Mouse (Mus musculus) kidney, embryonic 15.5 days (tissue): ENCODE results near the gene Klhl13. TPM values are rescaled to one million over a fixed set of nuclear protein-coding genes. Genes with fewer than 3 reads are reported as not detected.

Experiments
- ATAC-seq: fragments of 200-750 bp; cut with Nextera tagmentation; replicated peaks from 2 replicates; pipeline ENCODE4 v1.8.0; 2017; ENCODE audit warnings: moderate TSS enrichment; ENCODE audit not compliant: low FRiP score
- H3K27ac ChIP-seq: fragments of 300-500 bp; sonication (generic); 2 replicates; pipeline ENCODE4 v1.5.1; 2015; ENCODE audit warnings: mild to moderate bottlenecking, inconsistent platforms
- H3K27me3 ChIP-seq: fragments of 300-500 bp; sonication (generic); 2 replicates; pipeline ENCODE4 v1.6.1; 2015; ENCODE audit warnings: inconsistent platforms
- H3K36me3 ChIP-seq: fragments of 300-500 bp; sonication (generic); 2 replicates; pipeline ENCODE4 v1.6.1; 2015; ENCODE audit warnings: inconsistent platforms
- H3K4me1 ChIP-seq: fragments of 300-500 bp; sonication (generic); 2 replicates; pipeline ENCODE4 v1.6.1; 2015; ENCODE audit warnings: inconsistent platforms
- H3K4me2 ChIP-seq: fragments of 300-500 bp; sonication (generic); 2 replicates; pipeline ENCODE4 v1.6.1; 2015; ENCODE audit warnings: moderate library complexity, mild to moderate bottlenecking, inconsistent platforms
- H3K4me3 ChIP-seq: fragments of 300-500 bp; sonication (generic); replicated peaks from 2 replicates; pipeline ENCODE4 v1.5.1; 2015; ENCODE audit warnings: mild to moderate bottlenecking, inconsistent platforms
- H3K9ac ChIP-seq: fragments of 300-500 bp; sonication (generic); 2 replicates; pipeline ENCODE4 v1.6.1; 2015; ENCODE audit warnings: mild to moderate bottlenecking, inconsistent platforms
- H3K9me3 ChIP-seq: fragments of 300-500 bp; sonication (generic); replicated peaks from 2 replicates; pipeline ENCODE4 v1.6.1; 2016; ENCODE audit warnings: inconsistent platforms
- WGBS: fragments of 180-500 bp; shearing (Covaris S2); methylation state at CpG from one replicate; pipeline ENCODE4 v1.1.7; 2015; ENCODE audit warnings: mixed read lengths; 5-methylcytosine and 5-hydroxymethylcytosine counted together
- polyA plus RNA-seq: library from polyadenylated mRNA; unstranded; fragments of >200 nt; fragmentation: Nextera tagmentation; extraction: Ambion mirVana; gene quantifications from 2 replicates; pipeline ENCODE4 v1.2.1, GENCODE M21; 2015

Gene Klhl13
- polyA plus RNA-seq: 46.9 and 49.2 TPM in 2 replicates

GRCm38 (mm10) chrX:23364514-23365381 lies at the start of gene Klhl13:
Gene Klhl13, minus strand, starts transcription at chrX:23365082.
- peak within 1 kb of the TSS; percentile 77 for H3K27ac ChIP-seq
- 10% methylated on average over 45 of the region's 45 CpGs for WGBS

GRCm38 (mm10) chrX:23409296-23410149 lies 44.6 kb upstream of the Klhl13 start:
- H3K27ac ChIP-seq: no peak overlapping the region
- no peaks in the 10 kb centered on the region for H3K36me3 ChIP-seq
- WGBS: 58% methylated on average over 4 of the region's 4 CpGs
- no peaks in the 10 kb centered on the region for H3K4me1 ChIP-seq
- H3K9me3 ChIP-seq: no peaks in the 10 kb centered on the region
- no peak overlapping the region for H3K9ac ChIP-seq
- no peak for ATAC-seq
- no peak overlapping the region for H3K4me3 ChIP-seq
- no peak overlapping the region for H3K4me2 ChIP-seq
- H3K27me3 ChIP-seq: no peaks in the 10 kb centered on the region

More at GRCm38 (mm10) chrX:23364514-23365381, at the start of gene Klhl13:
- peak; percentile 96 for ATAC-seq
- no peaks in the 10 kb centered on the region for H3K27me3 ChIP-seq
- no peaks in the 10 kb centered on the region for H3K36me3 ChIP-seq
- no peaks in the 10 kb centered on the region for H3K4me1 ChIP-seq
- peak within 1 kb of the TSS; percentile 56 for H3K4me3 ChIP-seq
- H3K9me3 ChIP-seq: no peaks in the 10 kb centered on the region
- H3K9ac ChIP-seq: peak within 1 kb of the TSS; percentile 42
- peak within 1 kb of the TSS; percentile 58 for H3K4me2 ChIP-seq

GRCm38 (mm10) chrX:23388716-23389115 lies 23.8 kb upstream of the Klhl13 start:
- Histone ChIP-seq H3K4me1 (no peaks in the 10 kb centered on the region), H3K27ac (no peak overlapping the region), H3K9me3 (no peaks in the 10 kb centered on the region), H3K9ac (no peak overlapping the region), H3K4me3 (no peak overlapping the region), H3K4me2 (no peak overlapping the region), H3K36me3 (no peaks in the 10 kb centered on the region), H3K27me3 (no peaks in the 10 kb centered on the region)
- 71% methylated on average over 4 of the region's 4 CpGs for WGBS
- ATAC-seq: no peak

- WGBS: 73% methylated on average over 6 of the region's 6 CpGs
- Histone ChIP-seq H3K4me1 (no peaks in the 10 kb centered on the region), H3K36me3 (no peaks in the 10 kb centered on the region), H3K4me3 (peak overlapping the region; percentile 56), H3K27me3 (no peaks in the 10 kb centered on the region), H3K27ac (no peak overlapping the region), H3K9ac (no peak overlapping the region), H3K9me3 (no peaks in the 10 kb centered on the region; the same call in 1 of the 2 replicates), H3K4me2 (peak overlapping the region; percentile 58)
- no peak for ATAC-seq
Measured at GRCm38 (mm10) chrX:23363441-23363840, 1.4 kb downstream of the Klhl13 start.

GRCm38 (mm10) chrX:23360446-23360845 lies 4.4 kb downstream of the Klhl13 start:
- Histone ChIP-seq H3K9me3 (no peaks in the 10 kb centered on the region; the same call in 1 of the 2 replicates), H3K27me3 (no peaks in the 10 kb centered on the region), H3K4me2 (no peak overlapping the region), H3K4me3 (no peak overlapping the region), H3K4me1 (no peaks in the 10 kb centered on the region), H3K9ac (no peak overlapping the region), H3K36me3 (no peaks in the 10 kb centered on the region), H3K27ac (no peak overlapping the region)
- no peak for ATAC-seq
- WGBS: 90% methylated on average over 3 of the region's 3 CpGs

GRCm38 (mm10) chrX:23350083-23350482 lies 14.8 kb downstream of the Klhl13 start:
- Histone ChIP-seq H3K27ac (no peak overlapping the region), H3K27me3 (no peaks in the 10 kb centered on the region), H3K36me3 (no peaks in the 10 kb centered on the region), H3K4me2 (no peak overlapping the region), H3K4me1 (no peaks in the 10 kb centered on the region), H3K9me3 (no peaks in the 10 kb centered on the region), H3K9ac (no peak overlapping the region), H3K4me3 (no peak overlapping the region)
- WGBS: 84% methylated on average over 1 of the region's 1 CpGs
- no peak for ATAC-seq

- no peak overlapping the region for H3K4me2 ChIP-seq
- H3K4me1 ChIP-seq: no peaks in the 10 kb centered on the region
- no peak for ATAC-seq
- no peaks in the 10 kb centered on the region for H3K9me3 ChIP-seq
- H3K36me3 ChIP-seq: no peaks in the 10 kb centered on the region
- 50% methylated on average over 1 of the region's 1 CpGs for WGBS
- no peak overlapping the region for H3K4me3 ChIP-seq
- no peaks in the 10 kb centered on the region for H3K27me3 ChIP-seq
- H3K9ac ChIP-seq: no peak overlapping the region
- no peak overlapping the region for H3K27ac ChIP-seq
Measured at GRCm38 (mm10) chrX:23328116-23328515, 36.8 kb downstream of the Klhl13 start.

- H3K9ac ChIP-seq: no peak overlapping the region
- no peaks in the 10 kb centered on the region for H3K4me1 ChIP-seq
- no peaks in the 10 kb centered on the region for H3K9me3 ChIP-seq
- no peak overlapping the region for H3K4me3 ChIP-seq
- no peaks in the 10 kb centered on the region for H3K36me3 ChIP-seq
- H3K27ac ChIP-seq: no peak overlapping the region
- H3K27me3 ChIP-seq: no peaks in the 10 kb centered on the region
- no peak for ATAC-seq
- H3K4me2 ChIP-seq: no peak overlapping the region
Measured at GRCm38 (mm10) chrX:23318857-23319256, 46.0 kb downstream of the Klhl13 start.

GRCm38 (mm10) chrX:23295952-23296598 lies 68.8 kb downstream of the Klhl13 start:
- no peak for ATAC-seq
- no peak overlapping the region for H3K4me3 ChIP-seq
- no peaks in the 10 kb centered on the region for H3K9me3 ChIP-seq
- no peak overlapping the region for H3K4me2 ChIP-seq
- H3K9ac ChIP-seq: no peak overlapping the region
- H3K4me1 ChIP-seq: no peaks in the 10 kb centered on the region
- 37% methylated on average over 5 of the region's 5 CpGs for WGBS
- no peaks in the 10 kb centered on the region for H3K27me3 ChIP-seq
- no peak overlapping the region for H3K27ac ChIP-seq
- no peaks in the 10 kb centered on the region for H3K36me3 ChIP-seq

- Histone ChIP-seq H3K9me3 (no peaks in the 10 kb centered on the region), H3K4me2 (no peak overlapping the region), H3K27me3 (no peaks in the 10 kb centered on the region), H3K4me1 (no peaks in the 10 kb centered on the region), H3K4me3 (no peak overlapping the region), H3K27ac (no peak overlapping the region), H3K9ac (no peak overlapping the region), H3K36me3 (no peaks in the 10 kb centered on the region)
- ATAC-seq: no peak
- 31% methylated on average over 10 of the region's 10 CpGs for WGBS
Measured at GRCm38 (mm10) chrX:23285442-23285817, 79.5 kb downstream of the Klhl13 start.

GRCm38 (mm10) chrX:23284530-23285441 lies 80.1 kb downstream of the Klhl13 start:
- Histone ChIP-seq H3K27me3 (no peaks in the 10 kb centered on the region), H3K4me3 (no peak overlapping the region), H3K9ac (no peak overlapping the region), H3K4me2 (no peak overlapping the region), H3K4me1 (no peaks in the 10 kb centered on the region), H3K27ac (no peak overlapping the region), H3K36me3 (no peaks in the 10 kb centered on the region), H3K9me3 (no peaks in the 10 kb centered on the region)
- ATAC-seq: no peak
- 64% methylated on average over 11 of the region's 11 CpGs for WGBS
